Mouse (Mus musculus): ENCODE measurements around the gene Tifa.

GRCm38 (mm10) chr3:127796271-127796670, 6.7 kb downstream of the Tifa start:
- TF ChIP-seq CTCF (IDR thresholded peaks at IDR 0.05; ENCODE audit: insufficient read depth, low read depth, low read length) (no peak), POLR2A (IDR thresholded peaks at IDR 0.05; ENCODE audit: insufficient read depth, low read depth, low read length) (no peak)
